Mouse (Mus musculus) midbrain, embryonic 16.5 days (tissue): Measurements from ENCODE around the gene Gbp7. TPM values are rescaled to one million over a fixed set of nuclear protein-coding genes. Genes with fewer than 3 reads are reported as not detected.
"Not testable (repeated sequence)": the region's sequence is repeated elsewhere in the genome, so short reads cannot be mapped to it uniquely, and the experiment has no call there.

ENCODE experiments used
- ATAC-seq: fragments of 200-750 bp; cut with Nextera tagmentation; 2 replicates; pipeline ENCODE4 v1.8.0; 2017; ENCODE audit warnings: moderate TSS enrichment
- H3K27ac ChIP-seq: fragments of 300-500 bp; sonication (generic); 2 replicates; pipeline ENCODE4 v1.5.1; 2014; ENCODE audit warnings: mild to moderate bottlenecking, low read length, mixed read lengths
- H3K27me3 ChIP-seq: fragments of 300-500 bp; sonication (generic); 2 replicates; pipeline ENCODE4 v1.6.1; 2014; ENCODE audit warnings: low read depth, low read length, mixed read lengths; ENCODE audit not compliant: control insufficient read depth, insufficient read depth
- H3K36me3 ChIP-seq: fragments of 300-500 bp; sonication (generic); 2 replicates; pipeline ENCODE4 v1.6.1; 2014; ENCODE audit warnings: mild to moderate bottlenecking, low read length, moderate library complexity, mixed read lengths; ENCODE audit not compliant: control insufficient read depth, insufficient read depth
- H3K4me1 ChIP-seq: fragments of 300-500 bp; sonication (generic); 2 replicates; pipeline ENCODE4 v1.6.1; 2014; ENCODE audit warnings: mild to moderate bottlenecking, low read length, mixed read lengths; ENCODE audit not compliant: control insufficient read depth, insufficient read depth
- H3K4me2 ChIP-seq: fragments of 300-500 bp; sonication (generic); 2 replicates; pipeline ENCODE4 v1.6.1; 2014; ENCODE audit warnings: mild to moderate bottlenecking, low read length, mixed read lengths
- H3K4me3 ChIP-seq: fragments of 300-500 bp; sonication (generic); 2 replicates; pipeline ENCODE4 v1.5.1; 2014; ENCODE audit warnings: low read depth, mild to moderate bottlenecking, low read length, moderate library complexity, mixed read lengths
- H3K9ac ChIP-seq: fragments of 300-500 bp; sonication (generic); 2 replicates; pipeline ENCODE4 v1.6.1; 2014; ENCODE audit warnings: low read depth, low read length, mixed read lengths
- H3K9me3 ChIP-seq: fragments of 300-500 bp; sonication (generic); replicated peaks from 2 replicates; pipeline ENCODE4 v1.6.1; 2014; ENCODE audit warnings: mild to moderate bottlenecking, low read length, mixed read lengths; ENCODE audit not compliant: control insufficient read depth, poor library complexity, severe bottlenecking
- WGBS: fragments of 180-500 bp; shearing (Covaris S2); extraction: QIAGEN DNeasy Blood & Tissue Kit; methylation state at CpG from one replicate; pipeline ENCODE4 v1.1.7; 2014; 5-methylcytosine and 5-hydroxymethylcytosine counted together
- polyA plus RNA-seq: library from polyadenylated mRNA; unstranded; fragments of >200 nt; fragmentation: Nextera tagmentation; extraction: Ambion mirVana; gene quantifications from 2 replicates; pipeline ENCODE4 v1.2.1, GENCODE M21; 2015

Gene Gbp7
- polyA plus RNA-seq, 1 experiment from 2014 or later, result 1.9 TPM

- Histone ChIP-seq H3K4me3 (peak overlapping the region; percentile 61; the same call in 1 of the 2 replicates), H3K4me1 (no peaks in the 10 kb centered on the region), H3K4me2 (peak overlapping the region; percentile 100), H3K9ac (0 out of 2 replicates have a peak overlapping the region, but pooled peaks have one; percentile 71), H3K36me3 (no peaks in the 10 kb centered on the region), H3K9me3 (no peaks in the 10 kb centered on the region), H3K27ac (no peak overlapping the region), H3K27me3 (no peaks in the 10 kb centered on the region)
- ATAC-seq, result peak; percentile 33; the same call in 1 of the 2 replicates
- 66% methylated on average over 2 of the region's 2 CpGs for WGBS
Measured at GRCm38 (mm10) chr3:142529597-142529996, 545 bp upstream of the Gbp7 start.

DNA sequence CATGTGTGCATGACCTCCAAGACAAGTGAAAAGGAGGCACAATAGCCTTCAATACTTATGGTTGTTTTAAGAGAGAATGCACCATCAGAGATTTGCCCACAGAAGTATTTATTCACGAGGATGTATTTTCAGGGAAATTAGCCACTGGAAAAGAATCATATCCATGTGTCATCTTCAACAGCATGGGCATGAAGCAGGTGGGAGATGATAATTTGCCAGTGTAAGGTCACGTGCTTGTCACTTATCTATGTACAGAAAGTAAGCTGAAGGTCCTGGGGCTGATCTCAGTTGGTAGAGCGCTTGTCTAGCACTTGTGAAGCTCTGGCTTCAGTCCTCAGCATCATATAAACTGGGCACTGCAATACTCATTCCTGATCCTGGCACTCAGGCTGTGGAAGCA is 1.5 kb downstream of the Gbp7 start:
- Histone ChIP-seq H3K4me1 (no peaks in the 10 kb centered on the region), H3K4me3 (no peak overlapping the region), H3K9ac (no peak overlapping the region), H3K27me3 (no peaks in the 10 kb centered on the region), H3K9me3 (no peaks in the 10 kb centered on the region), H3K27ac (no peak overlapping the region), H3K4me2 (no peak overlapping the region), H3K36me3 (no peaks in the 10 kb centered on the region)
- 86% methylated on average over 3 of the region's 3 CpGs for WGBS
- ATAC-seq, result no peak

GRCm38 (mm10) chr3:142533185-142533584 is 3.0 kb downstream of the Gbp7 start:
- Histone ChIP-seq H3K4me1 (no peaks in the 10 kb centered on the region), H3K36me3 (no peaks in the 10 kb centered on the region), H3K27ac (no peak overlapping the region), H3K9me3 (no peaks in the 10 kb centered on the region), H3K4me3 (no peak overlapping the region), H3K9ac (no peak overlapping the region), H3K4me2 (no peak overlapping the region), H3K27me3 (no peaks in the 10 kb centered on the region)
- ATAC-seq, result no peak
- WGBS, result 90% methylated on average over 3 of the region's 3 CpGs

DNA sequence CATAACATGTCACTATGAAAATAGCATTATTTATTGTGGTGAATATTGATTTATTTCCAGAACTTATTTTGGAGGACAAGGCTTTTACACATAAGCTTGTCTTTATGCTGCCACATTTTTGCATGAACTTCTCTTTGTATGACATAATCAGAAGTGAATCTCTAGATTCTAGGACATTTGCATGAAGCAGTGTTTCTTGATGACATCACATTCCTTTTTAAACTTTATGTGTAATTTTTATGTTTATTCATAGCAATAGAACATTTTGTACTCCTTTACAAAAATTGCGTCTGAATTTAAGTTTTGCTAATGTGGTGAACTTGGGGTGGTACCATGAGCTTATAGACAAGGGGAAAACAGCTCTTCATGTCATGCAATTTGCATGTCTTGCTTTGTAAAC is 5.5 kb downstream of the Gbp7 start:
- no peaks in the 10 kb centered on the region for H3K36me3 ChIP-seq
- H3K4me1 ChIP-seq, result no peaks in the 10 kb centered on the region
- no peak overlapping the region for H3K4me3 ChIP-seq
- no peak overlapping the region for H3K4me2 ChIP-seq
- no peak overlapping the region for H3K27ac ChIP-seq
- H3K9me3 ChIP-seq, result no peaks in the 10 kb centered on the region
- WGBS, result 66% methylated on average over 1 of the region's 1 CpGs
- no peak overlapping the region for H3K9ac ChIP-seq
- ATAC-seq, result no peak
- H3K27me3 ChIP-seq, result no peaks in the 10 kb centered on the region

- H3K4me1 ChIP-seq, result no peaks in the 10 kb centered on the region
- no peak overlapping the region for H3K9ac ChIP-seq
- H3K27me3 ChIP-seq, result no peaks in the 10 kb centered on the region
- H3K36me3 ChIP-seq, result no peaks in the 10 kb centered on the region
- H3K9me3 ChIP-seq, result no peaks in the 10 kb centered on the region
- ATAC-seq, result no peak
- no peak overlapping the region for H3K27ac ChIP-seq
- WGBS, result 81% methylated on average over 6 of the region's 6 CpGs
- H3K4me2 ChIP-seq, result no peak overlapping the region
- no peak overlapping the region for H3K4me3 ChIP-seq
Measured at GRCm38 (mm10) chr3:142541391-142541790, 11.2 kb downstream of the Gbp7 start.

DNA sequence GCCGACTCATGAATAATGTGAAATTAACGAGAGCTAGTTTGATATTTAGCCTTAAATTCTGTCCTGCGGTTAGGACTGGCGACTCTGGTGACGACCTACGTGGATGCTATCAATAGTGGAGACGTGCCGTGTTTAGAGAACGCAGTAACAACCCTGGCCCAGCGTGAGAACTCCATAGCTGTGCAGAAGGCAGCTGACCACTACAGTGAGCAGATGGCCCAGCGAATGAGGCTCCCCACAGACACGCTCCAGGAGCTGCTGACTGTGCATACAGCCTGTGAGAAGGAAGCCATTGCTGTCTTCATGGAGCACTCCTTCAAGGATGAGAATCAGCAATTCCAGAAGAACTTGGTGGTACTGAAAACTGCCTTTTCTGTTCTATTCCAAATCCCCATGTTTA is 12.6 kb downstream of the Gbp7 start:
- not testable (repeated sequence) for H3K9ac ChIP-seq, H3K4me3 ChIP-seq, H3K4me2 ChIP-seq, H3K27ac ChIP-seq, ATAC-seq, H3K27me3 ChIP-seq, H3K4me1 ChIP-seq, H3K36me3 ChIP-seq, H3K9me3 ChIP-seq
- 67% methylated on average over 12 of the region's 12 CpGs for WGBS

- H3K4me1 ChIP-seq, result no peaks in the 10 kb centered on the region
- H3K4me2 ChIP-seq, result no peak overlapping the region
- no peaks in the 10 kb centered on the region for H3K36me3 ChIP-seq
- H3K9ac ChIP-seq, result no peak overlapping the region
- no peak for ATAC-seq
- H3K27me3 ChIP-seq, result no peaks in the 10 kb centered on the region
- H3K27ac ChIP-seq, result no peak overlapping the region
- H3K9me3 ChIP-seq, result no peaks in the 10 kb centered on the region
- 83% methylated on average over 3 of the region's 3 CpGs for WGBS
- no peak overlapping the region for H3K4me3 ChIP-seq
Measured at GRCm38 (mm10) chr3:142546690-142547089, 16.5 kb downstream of the Gbp7 start.

GRCm38 (mm10) chr3:142550052-142550676 is 20.0 kb downstream of the Gbp7 start:
- H3K4me3 ChIP-seq, result no peak overlapping the region
- no peaks in the 10 kb centered on the region for H3K36me3 ChIP-seq
- ATAC-seq, result no peak
- 88% methylated on average over 3 of the region's 3 CpGs for WGBS
- H3K9ac ChIP-seq, result no peak overlapping the region
- H3K4me2 ChIP-seq, result no peak overlapping the region
- H3K27ac ChIP-seq, result no peak overlapping the region
- H3K9me3 ChIP-seq, result no peaks in the 10 kb centered on the region
- no peaks in the 10 kb centered on the region for H3K4me1 ChIP-seq
- no peaks in the 10 kb centered on the region for H3K27me3 ChIP-seq

DNA sequence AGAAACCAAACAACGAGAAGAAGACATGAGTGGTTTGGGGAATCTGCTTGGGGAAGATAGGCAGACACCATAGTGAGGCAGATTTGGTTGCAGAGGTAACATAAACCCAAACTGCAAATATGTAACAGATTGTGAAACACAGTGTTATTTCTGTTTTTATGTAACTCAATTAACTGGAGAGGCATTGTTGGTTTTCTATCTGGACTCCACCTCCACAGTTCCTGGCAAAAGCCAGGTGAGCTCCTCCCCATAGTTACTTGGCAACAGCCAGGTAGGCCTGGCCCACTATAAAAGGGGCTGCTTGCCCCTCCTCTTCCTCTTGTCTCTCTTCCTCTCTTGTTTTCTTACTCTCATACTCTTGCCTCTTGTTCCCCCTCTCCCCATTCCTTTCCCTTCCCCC is 24.5 kb downstream of the Gbp7 start:
- 88% methylated on average over 1 of the region's 1 CpGs for WGBS
- Histone ChIP-seq H3K4me2 (no peak overlapping the region), H3K4me3 (no peak overlapping the region), H3K9ac (no peak overlapping the region), H3K9me3 (no peaks in the 10 kb centered on the region), H3K36me3 (no peaks in the 10 kb centered on the region), H3K27me3 (no peaks in the 10 kb centered on the region), H3K27ac (no peak overlapping the region), H3K4me1 (no peaks in the 10 kb centered on the region)
- ATAC-seq, result no peak
